8 mouse cellular contexts compared by ENCODE assay signal in the genomic region with DNA sequence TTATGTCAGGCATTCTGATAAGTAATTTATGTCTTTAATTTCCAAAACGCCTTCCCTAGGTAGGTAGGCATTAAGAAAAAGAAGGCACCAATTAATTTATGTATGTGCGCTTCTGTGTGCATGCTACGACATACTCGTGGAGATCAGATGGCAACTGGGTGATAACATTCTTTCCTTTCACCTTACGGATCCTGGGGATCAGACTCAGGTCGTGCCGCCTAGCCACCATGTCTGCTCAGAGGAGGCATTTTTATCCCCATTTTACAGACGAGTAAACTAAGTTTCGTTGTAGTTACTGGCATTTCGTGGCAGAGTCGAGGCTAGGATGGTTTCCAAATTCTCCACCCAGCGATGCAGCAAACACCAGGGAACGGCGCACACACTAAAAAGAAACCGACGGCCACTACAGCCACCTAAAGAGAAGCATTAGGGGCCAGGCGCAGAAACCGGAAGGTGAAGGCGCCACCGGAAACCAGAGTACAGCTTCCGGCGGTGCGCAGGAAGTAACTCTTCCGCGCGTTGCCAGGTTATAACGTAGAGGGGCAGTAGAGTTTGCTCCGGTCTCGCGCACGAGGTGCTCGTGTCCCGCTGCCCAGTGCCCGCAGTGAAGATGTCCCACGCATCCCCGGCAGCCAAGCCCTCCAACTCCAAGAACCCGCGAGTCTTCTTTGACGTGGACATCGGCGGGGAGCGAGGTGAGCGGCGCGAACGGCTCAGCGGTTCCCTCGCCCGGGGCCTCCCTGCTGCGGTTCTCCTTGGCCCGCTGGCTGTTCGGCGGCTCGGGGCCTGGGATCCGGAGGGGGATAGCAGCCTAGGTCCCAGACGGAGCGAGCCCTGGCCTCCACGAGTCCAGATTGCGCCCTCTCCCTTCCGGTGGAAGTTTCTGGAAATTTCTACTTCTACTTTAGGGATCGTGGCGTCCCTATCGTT. TPM values are rescaled to one million over a fixed set of nuclear protein-coding genes. Genes with fewer than 3 reads are reported as not detected.
DNase-seq lines count a peak whose midpoint lies in the region; ATAC-seq and TF ChIP-seq lines count a peak whose summit lies in the region.

TSS of gene Ppid (plus strand) at position 480 of the 930 bp plus-strand sequence.

- no peaks in the 10 kb centered on the region for H3K9me3 ChIP-seq in forebrain, embryonic 13.5 days (replicated peaks)
- no peaks in the 10 kb centered on the region for H3K9me3 ChIP-seq in lung, embryonic 14.5 days (ENCODE audit: low read depth, low read length)

- H3K9ac ChIP-seq in forebrain, embryonic 13.5 days: peak within 1 kb of the TSS; percentile 86
- H3K9ac ChIP-seq in lung, embryonic 14.5 days: peak within 1 kb of the TSS; percentile 90

- H3K27ac ChIP-seq in forebrain, embryonic 13.5 days: peak within 1 kb of the TSS; percentile 78
- H3K27ac ChIP-seq in lung, embryonic 14.5 days (ENCODE audit: low read depth): peak within 1 kb of the TSS; percentile 87

- DNase-seq in ES-CJ7 (ENCODE audit: low read depth, low spot score): peak; percentile 87
- peak; percentile 77 to 82 for DNase-seq in heart, postnatal 14 days
- DNase-seq in layer of hippocampus, adult 18-20 months (ENCODE audit: low spot score in 2 of 2): peak; percentile 72 to 82
- peak; percentile 94 for DNase-seq in lung, embryonic 14.5 days
- peak; percentile 58 for DNase-seq in ovary, adult 18-20 months (ENCODE audit: low spot score)
- peak; percentile 85 for DNase-seq in thymus, postnatal 0 days (ENCODE audit: low spot score)

- intact Hi-C loops in heart, postnatal 14 days (cut with DNase I): loop anchor here (5.0 to 10.0 kb wide), 2 partner anchors 304 to 516 kb away; partner anchors contain the start of gene Rapgef2

- no peak for TF ChIP-seq CTCF in lung, embryonic 14.5 days (IDR thresholded peaks at IDR 0.05; ENCODE audit: low read depth)

- peak; percentile 92 for ATAC-seq in cerebellum, adult (ENCODE audit: insufficient number of reproducible peaks, low FRiP score, low TSS enrichment)
- peak; percentile 90 for ATAC-seq in forebrain, embryonic 13.5 days
- ATAC-seq in lung, embryonic 14.5 days (ENCODE audit: insufficient read depth): peak; percentile 90

- peaks cover 20% of the 10 kb centered on the region for H3K4me1 ChIP-seq in forebrain, embryonic 13.5 days
- peaks cover 4% of the 10 kb centered on the region; the same call in 1 of the 2 replicates for H3K4me1 ChIP-seq in lung, embryonic 14.5 days (ENCODE audit: insufficient read depth)

- peak within 1 kb of the TSS; percentile 84 for H3K4me2 ChIP-seq in forebrain, embryonic 13.5 days
- peak within 1 kb of the TSS; percentile 88 for H3K4me2 ChIP-seq in lung, embryonic 14.5 days

- H3K36me3 ChIP-seq in forebrain, embryonic 13.5 days (ENCODE audit: poor library complexity, severe bottlenecking): peaks cover 23% of the 10 kb centered on the region
- peaks cover 25% of the 10 kb centered on the region for H3K36me3 ChIP-seq in lung, embryonic 14.5 days (ENCODE audit: insufficient read depth)

- peak within 1 kb of the TSS; percentile 86 for H3K4me3 ChIP-seq in forebrain, embryonic 13.5 days
- H3K4me3 ChIP-seq in lung, embryonic 14.5 days (ENCODE audit: low read depth, low read length): peak within 1 kb of the TSS; percentile 81

- 5% methylated on average over 54 of the region's 63 CpGs for WGBS in forebrain, embryonic 13.5 days
- WGBS in lung, embryonic 14.5 days: 2% methylated on average over 63 of the region's 63 CpGs

- H3K27me3 ChIP-seq in forebrain, embryonic 13.5 days: 0 out of 2 replicates have a peak, but pooled peaks cover 2% of the 10 kb centered on the region
- no peaks in the 10 kb centered on the region for H3K27me3 ChIP-seq in lung, embryonic 14.5 days (ENCODE audit: insufficient read depth, low read length)

RNA-seq across cellular contexts. Expression of gene Ppid, which starts in this region (rescaled TPM):
- 168 and 175 TPM in 2 replicates for polyA plus RNA-seq in forebrain, embryonic 13.5 days (2015; fragmentation: Nextera tagmentation; extraction: Ambion mirVana)
- 10 to 100 TPM; 35.2 to 39.8 TPM for total RNA-seq in heart, postnatal 14 days (2021)
- total RNA-seq in layer of hippocampus, adult 18-20 months (2021): 10 to 100 TPM; 84.8 TPM
- polyA plus RNA-seq in lung, embryonic 14.5 days (2014; fragmentation: Nextera tagmentation; extraction: Ambion mirVana): 185 TPM in 2 replicates
- 130 and 160 TPM in 2 replicates for polyA plus RNA-seq in thymus, postnatal 0 days (2015; fragmentation: Nextera tagmentation; extraction: Ambion mirVana)

Comparison
In these comparisons a context has a peak if more than half of its experiments do, and no peak if none do; other contexts are left out.
1. Peak in every context shown above with its lines: DNase-seq, ATAC-seq, H3K4me3 ChIP-seq and H3K27ac ChIP-seq.